Mouse (Mus musculus) embryo, embryonic 10 days (tissue): Measurements from ENCODE around the gene Gmps.
A peak's percentile ranks its signal among the peaks of the same experiment; 100 is the strongest.

Source experiments
- DNase-seq: peaks from one replicate; pipeline ENCODE4 v3.0.0-alpha.2; 2015; ENCODE audit warnings: low spot score

Gmps gene

GRCm38 (mm10) chr3:63975955-63976908, at the start of gene Gmps:
Gmps (plus strand) TSS chr3:63976106.
- peak; percentile 92 for DNase-seq

- peak; percentile 87 for DNase-seq
Measured at GRCm38 (mm10) chr3:63928878-63929859, 46.7 kb upstream of the Gmps start, which contains the start of gene E130311K13Rik. E130311K13Rik (minus strand) TSS chr3:63929472.

- DNase-seq = no peak
Measured at GRCm38 (mm10) chr3:63938928-63939327, 37.0 kb upstream of the Gmps start.

- no peak for DNase-seq
Measured at GRCm38 (mm10) chr3:63941204-63941850, 34.6 kb upstream of the Gmps start.

GRCm38 (mm10) chr3:63949837-63950236, 26.1 kb upstream of the Gmps start:
- no peak for DNase-seq

- peak; percentile 18 for DNase-seq
Measured at GRCm38 (mm10) chr3:63963421-63964099, 12.3 kb upstream of the Gmps start.

- peak; percentile 100 for DNase-seq
Measured at GRCm38 (mm10) chr3:63964100-63964921, 11.6 kb upstream of the Gmps start, which contains the start of gene Slc33a1. Slc33a1 (minus strand) TSS chr3:63964768.

- DNase-seq = no peak
Measured at GRCm38 (mm10) chr3:63964922-63965249, 11.0 kb upstream of the Gmps start.

- DNase-seq = no peak
Measured at GRCm38 (mm10) chr3:63965929-63966328, 10.0 kb upstream of the Gmps start.

GRCm38 (mm10) chr3:63977895-63978294, 2.0 kb downstream of the Gmps start:
- DNase-seq = no peak

- no peak for DNase-seq
Measured at GRCm38 (mm10) chr3:63986656-63987055, 10.8 kb downstream of the Gmps start.

GRCm38 (mm10) chr3:63988722-63989440, 13.0 kb downstream of the Gmps start:
- DNase-seq = no peak

GRCm38 (mm10) chr3:64021436-64021835, 45.5 kb downstream of the Gmps start:
- DNase-seq = no peak

- no peak for DNase-seq
Measured at GRCm38 (mm10) chr3:64021867-64022266, 46.0 kb downstream of the Gmps start.

GRCm38 (mm10) chr3:64029846-64030245, 53.9 kb downstream of the Gmps start:
- DNase-seq = no peak

- no peak for DNase-seq
Measured at GRCm38 (mm10) chr3:64038136-64038841, 62.4 kb downstream of the Gmps start.

- DNase-seq = peak; percentile 89
Measured at GRCm38 (mm10) chr3:64039818-64040784, 64.2 kb downstream of the Gmps start.
